ENCODE assay signal across 16 mouse cellular contexts in genomic region chr13:14179669-14180068, GRCm38 (mm10).
"Had no signal": no experiment of that assay in that cellular context is flagged by ENCODE, and none has a peak within 500 bp of the region (broad histone marks: within the 10 kb centered on the region; RNA-seq: fewer than 3 reads in every experiment).

No protein-coding gene starts in this region.

- H3K4me3 ChIP-seq: midbrain, embryonic 10.5 days; midbrain, embryonic 12.5 days; neural tube, embryonic 13.5 days had no signal

- H3K27me3 ChIP-seq: midbrain, embryonic 12.5 days; neural tube, embryonic 13.5 days had no signal

- H3K27ac ChIP-seq: midbrain, embryonic 10.5 days; midbrain, embryonic 12.5 days; neural tube, embryonic 13.5 days had no signal

- H3K9me3 ChIP-seq: midbrain, embryonic 10.5 days; midbrain, embryonic 12.5 days; neural tube, embryonic 13.5 days had no signal

- H3K4me1 ChIP-seq: midbrain, embryonic 10.5 days; midbrain, embryonic 12.5 days; neural tube, embryonic 13.5 days had no signal

- H3K9ac ChIP-seq: lung, embryonic 14.5 days; midbrain, embryonic 12.5 days; neural tube, embryonic 13.5 days had no signal

- H3K4me2 ChIP-seq: lung, embryonic 14.5 days; midbrain, embryonic 12.5 days; neural tube, embryonic 13.5 days had no signal

- DNase-seq: lung, adult 18-20 months; lung, embryonic 14.5 days; lung, postnatal 10 days; lung, postnatal 4 days; midbrain, embryonic 14.5 days; retina, postnatal 1 day; right cerebral cortex, adult 18-20 months; right cerebral cortex, postnatal 25 days; right cerebral cortex, postnatal 4 days; spleen, adult 18-20 months; thymus, adult 18-20 months; thymus, postnatal 14 days; thymus, postnatal 36 days had no signal
